Mouse (Mus musculus): ENCODE results near the gene Fbxo22.

DNA sequence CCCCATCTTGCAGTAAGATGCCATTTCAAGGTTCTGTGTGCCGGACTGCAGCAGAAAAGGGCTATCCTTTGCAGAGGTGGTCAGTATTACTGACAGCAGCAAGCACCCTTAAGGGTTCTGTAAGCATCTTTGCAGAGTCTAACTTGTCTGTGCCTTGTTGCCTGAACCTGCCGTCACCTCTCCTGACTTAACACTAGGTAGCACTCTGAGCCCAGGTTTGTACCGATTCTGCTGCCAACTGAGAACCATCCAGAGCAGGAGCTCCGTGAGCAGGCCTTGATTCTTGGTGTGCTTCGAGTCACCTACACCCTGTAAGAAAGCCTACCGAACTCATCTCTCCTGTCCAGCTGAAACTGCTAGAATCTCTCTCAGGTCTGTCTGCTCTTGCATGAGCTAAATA lies 22.8 kb downstream of the Fbxo22 start:
- TF ChIP-seq POLR2A (IDR thresholded peaks at IDR 0.05; ENCODE audit: borderline replicate concordance, low read depth, low read length), result no peak
- TF ChIP-seq CTCF (IDR thresholded peaks at IDR 0.05; ENCODE audit: low read depth, low read length), result no peak

All from bone marrow macrophage, adult 2 months (primary cell).